Mouse (Mus musculus): ENCODE data around the gene Nek5. TPM values are rescaled to one million over a fixed set of nuclear protein-coding genes. Genes with fewer than 3 reads are reported as not detected.

The Nek5 gene
- total RNA-seq, 1 experiment from 2014 or later = 0.23 TPM

GRCm38 (mm10) chr8:22037022-22037421 lies 87.8 kb downstream of the Nek5 start:
- ATAC-seq (ENCODE audit: extremely low read depth, insufficient number of reproducible peaks, low FRiP score, poor library complexity, severe bottlenecking) = no peak

DNA sequence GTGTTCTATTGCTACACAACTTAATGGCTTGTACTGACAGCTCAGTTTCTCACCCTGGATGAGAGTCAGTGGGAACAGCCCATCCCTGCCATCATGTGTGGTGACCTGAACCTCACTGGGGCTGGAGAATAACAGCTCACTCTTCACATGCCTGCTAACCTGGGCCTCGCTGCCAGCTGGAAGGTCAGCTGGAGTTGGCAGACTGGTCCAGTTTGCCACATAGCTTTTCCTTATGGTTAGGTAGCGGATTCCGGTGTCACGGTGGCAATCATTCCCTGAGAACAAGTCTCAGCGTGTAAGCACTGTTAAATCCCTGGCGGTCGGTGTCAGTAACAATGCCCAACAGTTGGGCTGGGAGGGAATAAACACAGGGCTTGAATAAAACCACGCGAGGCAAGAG lies 88.7 kb downstream of the Nek5 start:
- no peak for ATAC-seq (ENCODE audit: extremely low read depth, insufficient number of reproducible peaks, low FRiP score, poor library complexity, severe bottlenecking)

DNA sequence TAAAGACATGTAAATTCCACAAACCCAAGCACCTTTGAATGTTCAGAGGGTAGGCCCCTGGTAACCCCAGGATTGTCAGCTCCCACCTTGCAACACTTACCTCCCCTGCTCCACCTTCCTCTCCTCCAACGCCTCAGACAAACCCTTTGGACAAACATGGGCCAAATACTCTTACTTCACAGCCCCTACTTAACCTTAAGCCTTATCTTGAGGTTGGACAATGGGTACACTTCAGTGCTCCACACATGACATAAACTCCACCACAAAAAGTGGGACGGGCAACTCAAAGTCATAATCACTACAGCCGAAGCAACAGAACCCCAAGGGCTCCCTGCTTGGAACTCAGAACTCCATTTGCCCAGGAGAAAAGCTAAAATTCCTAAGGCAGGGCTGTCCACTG lies 93.9 kb downstream of the Nek5 start:
- no peak for ATAC-seq (ENCODE audit: extremely low read depth, insufficient number of reproducible peaks, low FRiP score, poor library complexity, severe bottlenecking)

DNA sequence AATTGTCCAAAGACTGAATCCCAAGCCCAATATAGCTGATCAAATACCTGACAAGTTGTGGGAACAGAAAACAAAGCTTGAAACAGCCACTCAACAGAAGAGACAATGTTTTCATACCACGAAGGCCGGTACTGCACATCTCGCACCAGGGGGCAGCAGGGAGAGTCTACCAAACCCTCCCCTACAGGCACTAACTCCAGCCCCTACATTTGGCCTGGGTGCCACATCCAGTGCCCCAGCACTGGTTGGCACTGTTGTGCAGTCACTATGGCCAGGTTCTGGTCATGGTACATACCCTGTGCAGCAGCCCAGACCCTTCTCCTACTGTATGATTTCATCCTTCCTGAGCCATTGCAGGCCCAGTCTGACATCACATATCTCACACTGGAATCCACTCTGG lies 95.9 kb downstream of the Nek5 start:
- no peak for ATAC-seq (ENCODE audit: extremely low read depth, insufficient number of reproducible peaks, low FRiP score, poor library complexity, severe bottlenecking)

GRCm38 (mm10) chr8:22025241-22025640 lies 99.6 kb downstream of the Nek5 start:
- no peak for ATAC-seq (ENCODE audit: extremely low read depth, insufficient number of reproducible peaks, low FRiP score, poor library complexity, severe bottlenecking)

Other genes with a start within 250 kb of the Nek5 start
- gene Defb9, start 239.6 kb downstream of the Nek5 start, total RNA-seq (2017) = not detected in 2 replicates
- gene Defb11, start 218.6 kb downstream of the Nek5 start, total RNA-seq (2017) = not detected in 2 replicates
- not detected in 2 replicates for gene Defb15, start 192.3 kb downstream of the Nek5 start, total RNA-seq (2017)
- gene Defb35, start 186.7 kb downstream of the Nek5 start, total RNA-seq (2017) = not detected in 2 replicates
- gene Defb13, start 178.3 kb downstream of the Nek5 start, total RNA-seq (2017) = not detected in 2 replicates
- gene Fam90a1a, start 166.3 kb downstream of the Nek5 start, total RNA-seq (2017) = not detected in 2 replicates
- gene Ccdc70, start 155.3 kb downstream of the Nek5 start, total RNA-seq (2017) = not detected in 2 replicates
- gene Atp7b, start 64.7 kb downstream of the Nek5 start, total RNA-seq (2017) = 0.12 TPM in 1 of 2 replicates, not detected in the other
- gene Alg11, start 64.3 kb downstream of the Nek5 start, total RNA-seq (2017) = 11.3 and 14.3 TPM in 2 replicates
- 5.9 and 9.5 TPM in 2 replicates for gene Nek3, start 41.4 kb upstream of the Nek5 start, total RNA-seq (2017)
- 0.81 and 0.98 TPM in 2 replicates for gene Ckap2, start 60.8 kb upstream of the Nek5 start, total RNA-seq (2017)
- gene Vps36, start 67.8 kb upstream of the Nek5 start, total RNA-seq (2017) = 42.8 and 44.5 TPM in 2 replicates
- gene Thsd1, start 102.3 kb upstream of the Nek5 start, total RNA-seq (2017) = 0.70 and 1.2 TPM in 2 replicates
- gene Tpte, start 158.4 kb upstream of the Nek5 start, total RNA-seq (2017) = not detected in 2 replicates

Measured in neutrophil, adult 5-6 weeks (primary cell).